Mouse (Mus musculus) myocyte (in vitro differentiated cells): ENCODE measurements around the gene Cacna1d. TPM values are rescaled to one million over a fixed set of nuclear protein-coding genes. Genes with fewer than 3 reads are reported as not detected.

Experiments
- H3K27me3 ChIP-seq: one replicate; pipeline ENCODE4 v1.6.1; 2011; ENCODE audit not compliant: control insufficient read depth, insufficient read depth, insufficient read length
- H3K36me3 ChIP-seq: one replicate; pipeline ENCODE4 v1.6.1; 2011; ENCODE audit not compliant: control insufficient read depth, insufficient read depth
- H3K4me2 ChIP-seq: one replicate; pipeline ENCODE4 v1.6.1; 2011; ENCODE audit warnings: low read depth, control low read depth
- H3K4me3 ChIP-seq: one replicate; pipeline ENCODE4 v1.5.1; 2011; ENCODE audit warnings: mild to moderate bottlenecking, control low read depth, moderate library complexity
- H3K79me2 ChIP-seq: one replicate; pipeline ENCODE4 v1.6.1; 2011; ENCODE audit not compliant: control insufficient read depth, insufficient read depth
- H3ac ChIP-seq: one replicate; pipeline ENCODE4 v1.6.1; 2011; ENCODE audit not compliant: control insufficient read depth, insufficient read length
- CEBPB ChIP-seq: IDR thresholded peaks from 2 replicates; pipeline ENCODE4 v1.6.1; 2011; ENCODE audit warnings: mild to moderate bottlenecking, moderate library complexity; ENCODE audit not compliant: poor library complexity, insufficient read depth, severe bottlenecking
- E2F4 ChIP-seq: IDR thresholded peaks from one replicate; pipeline ENCODE4 v1.6.1; 2011; ENCODE audit warnings: mild to moderate bottlenecking, control low read depth, moderate library complexity; ENCODE audit not compliant: insufficient read depth
- MAX ChIP-seq: IDR thresholded peaks from one replicate; pipeline ENCODE4 v1.6.1; 2011; ENCODE audit warnings: low read depth, mild to moderate bottlenecking, control low read depth
- MYOD1 ChIP-seq, 3 experiments: IDR thresholded peaks; one replicate each; pipeline ENCODE4 v1.6.1; 2011; ENCODE audit warnings: control low read depth in 2 of 3, low read depth in 2 of 3, mild to moderate bottlenecking in 2 of 3, moderate library complexity in 1 of 3; ENCODE audit not compliant: insufficient read length in 2 of 3, control insufficient read depth in 1 of 3
- MYOG ChIP-seq, 3 experiments: IDR thresholded peaks; one replicate each; pipeline ENCODE4 v1.6.1; 2011; ENCODE audit warnings: control low read depth in 2 of 3, low read depth in 2 of 3, mild to moderate bottlenecking in 2 of 3; ENCODE audit not compliant: insufficient read length in 2 of 3, control insufficient read depth in 1 of 3, insufficient read depth in 1 of 3
- POLR2A ChIP-seq: IDR thresholded peaks from one replicate; pipeline ENCODE4 v1.6.1; 2011; ENCODE audit warnings: low read depth, mild to moderate bottlenecking, control low read depth, moderate library complexity; ENCODE audit not compliant: insufficient read length
- POLR2AphosphoS2 ChIP-seq: IDR thresholded peaks from one replicate; pipeline ENCODE4 v1.6.1; 2011; ENCODE audit warnings: low read depth, control low read depth; ENCODE audit not compliant: insufficient read length
- REST ChIP-seq: IDR thresholded peaks from one replicate; pipeline ENCODE4 v1.6.1; 2011; ENCODE audit warnings: mild to moderate bottlenecking, control low read depth, moderate library complexity; ENCODE audit not compliant: insufficient read depth, insufficient read length
- SRF ChIP-seq: IDR thresholded peaks from one replicate; pipeline ENCODE4 v1.6.1; 2011; ENCODE audit warnings: low read depth; ENCODE audit not compliant: control insufficient read depth, insufficient read length
- TCF12 ChIP-seq: IDR thresholded peaks from one replicate; pipeline ENCODE4 v1.6.1; 2011; ENCODE audit warnings: mild to moderate bottlenecking, control low read depth; ENCODE audit not compliant: poor library complexity, insufficient read depth, severe bottlenecking
- TCF3 ChIP-seq: IDR thresholded peaks from one replicate; pipeline ENCODE4 v1.6.1; 2011; ENCODE audit warnings: low read depth, control low read depth; ENCODE audit not compliant: insufficient read length
- USF1 ChIP-seq: IDR thresholded peaks from one replicate; pipeline ENCODE4 v1.6.1; 2011; ENCODE audit warnings: low read depth, mild to moderate bottlenecking, control low read depth, moderate library complexity
- polyA plus RNA-seq: library from polyadenylated mRNA; unstranded; fragments of >200 nt; fragmentation: generic; extraction: Trizol; gene quantifications from one replicate; pipeline ENCODE4 v1.2.1, GENCODE M21; 2012; ENCODE audit warnings: missing spikeins

The Cacna1d gene
- polyA plus RNA-seq, 1 experiment, result not detected

DNA sequence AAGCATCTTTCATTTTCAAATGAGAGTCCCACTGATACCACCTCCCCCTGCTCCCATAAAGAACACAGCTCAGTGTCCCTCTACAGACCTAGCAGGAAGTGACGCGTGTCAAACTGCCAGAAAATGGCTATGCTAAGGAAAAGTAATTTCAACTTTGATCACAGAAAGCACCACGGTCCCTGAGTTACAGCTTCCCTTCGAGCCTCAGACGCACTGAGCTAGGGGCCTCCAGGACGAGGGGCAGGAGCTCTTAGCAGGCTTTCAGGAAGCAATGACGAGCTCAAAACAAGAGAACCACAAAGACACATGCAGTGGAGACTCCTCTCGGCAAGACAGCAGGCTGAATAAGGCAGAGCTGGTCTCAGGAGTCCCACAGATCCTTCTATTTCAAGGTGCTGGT is 243.1 kb downstream of the Cacna1d start:
- H3K27me3 ChIP-seq, result peaks cover 4% of the 10 kb centered on the region
- no peaks in the 10 kb centered on the region for H3K79me2 ChIP-seq

DNA sequence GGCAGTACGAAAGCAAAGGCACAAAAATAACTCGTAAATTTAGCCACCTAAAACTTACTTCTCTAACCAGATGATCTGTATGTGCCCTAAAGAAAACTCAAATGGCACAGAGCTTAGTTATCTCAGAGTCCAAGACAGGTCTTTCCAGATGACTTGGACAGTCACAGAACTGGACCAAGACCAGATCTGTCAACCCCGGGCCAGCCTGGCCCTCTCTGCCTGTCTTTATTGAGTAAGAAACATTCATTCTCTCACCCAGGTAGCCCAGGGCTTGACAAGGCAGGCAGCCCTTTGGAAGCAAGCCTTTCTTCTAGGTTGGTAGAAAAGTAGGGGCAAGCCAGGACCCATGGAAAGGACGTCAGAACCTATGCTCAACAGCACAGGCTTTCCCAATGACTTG is 243.6 kb downstream of the Cacna1d start:
- no peaks in the 10 kb centered on the region for H3K79me2 ChIP-seq

More for the DNA sequence above, 243.1 kb downstream of the Cacna1d start:
- H3K4me3 ChIP-seq, result no peak overlapping the region
- TF ChIP-seq TCF12 (no peak), MYOD1 (IDR thresholded peaks at IDR 0.05; ENCODE audit: control insufficient read depth in 1 of 3, insufficient read length in 2 of 3, low read depth in 2 of 3) (no peak), TCF3 (no peak), MYOG (IDR thresholded peaks at IDR 0.05; ENCODE audit: control insufficient read depth in 1 of 3, insufficient read depth in 1 of 3, insufficient read length in 2 of 3, low read depth in 2 of 3) (no peak), USF1 (no peak), CEBPB (no peak), REST (no peak), E2F4 (no peak), SRF (no peak), MAX (no peak), POLR2AphosphoS2 (no peak), POLR2A (no peak)
- H3K36me3 ChIP-seq, result no peaks in the 10 kb centered on the region
- H3ac ChIP-seq, result no peak overlapping the region
- no peak overlapping the region for H3K4me2 ChIP-seq

DNA sequence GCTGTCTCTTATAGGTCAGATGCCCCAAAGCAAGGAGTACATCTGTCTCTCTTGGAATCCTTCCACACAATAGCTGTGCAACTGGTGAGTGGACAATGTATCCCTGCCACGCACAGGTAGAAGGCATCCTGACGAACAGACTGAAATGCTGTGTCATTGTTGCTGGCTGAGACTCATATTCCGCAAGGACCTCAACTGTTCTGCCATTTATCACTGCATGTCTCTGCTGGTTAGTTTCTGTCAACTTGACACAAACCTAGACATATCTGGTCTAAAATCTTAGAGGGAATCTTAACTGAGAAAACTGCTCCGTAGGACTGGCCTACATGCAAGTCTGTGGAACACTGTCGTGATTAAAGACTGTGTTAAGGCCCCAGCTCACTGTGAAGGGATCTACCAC is 246.5 kb downstream of the Cacna1d start:
- TF ChIP-seq SRF (no peak), MYOG (IDR thresholded peaks at IDR 0.05; ENCODE audit: control insufficient read depth in 1 of 3, insufficient read depth in 1 of 3, insufficient read length in 2 of 3, low read depth in 2 of 3) (no peak), POLR2A (no peak), TCF12 (no peak), POLR2AphosphoS2 (no peak), MAX (no peak), REST (no peak), E2F4 (no peak), TCF3 (no peak), CEBPB (no peak), MYOD1 (IDR thresholded peaks at IDR 0.05; ENCODE audit: control insufficient read depth in 1 of 3, insufficient read length in 2 of 3, low read depth in 2 of 3) (no peak), USF1 (no peak)
- Histone ChIP-seq H3K4me3 (no peak overlapping the region), H3K27me3 (no peaks in the 10 kb centered on the region), H3ac (no peak overlapping the region), H3K36me3 (no peaks in the 10 kb centered on the region), H3K4me2 (no peak overlapping the region), H3K79me2 (no peaks in the 10 kb centered on the region)

More for the DNA sequence above, 243.6 kb downstream of the Cacna1d start:
- no peak overlapping the region for H3K4me2 ChIP-seq
- no peak overlapping the region for H3ac ChIP-seq
- H3K36me3 ChIP-seq, result no peaks in the 10 kb centered on the region
- no peak overlapping the region for H3K4me3 ChIP-seq
- TF ChIP-seq SRF, result no peak
- no peak for TF ChIP-seq POLR2A
- no peak for TF ChIP-seq TCF3
- TF ChIP-seq TCF12, result no peak
- TF ChIP-seq MYOD1 (IDR thresholded peaks at IDR 0.05; ENCODE audit: control insufficient read depth in 1 of 3, insufficient read length in 2 of 3, low read depth in 2 of 3), result no peak
- TF ChIP-seq E2F4, result no peak
- TF ChIP-seq USF1, result no peak
- TF ChIP-seq MAX, result no peak
- TF ChIP-seq MYOG (IDR thresholded peaks at IDR 0.05; ENCODE audit: control insufficient read depth in 1 of 3, insufficient read depth in 1 of 3, insufficient read length in 2 of 3, low read depth in 2 of 3), result no peak
- TF ChIP-seq REST, result no peak
- H3K27me3 ChIP-seq, result peaks cover 4% of the 10 kb centered on the region

DNA sequence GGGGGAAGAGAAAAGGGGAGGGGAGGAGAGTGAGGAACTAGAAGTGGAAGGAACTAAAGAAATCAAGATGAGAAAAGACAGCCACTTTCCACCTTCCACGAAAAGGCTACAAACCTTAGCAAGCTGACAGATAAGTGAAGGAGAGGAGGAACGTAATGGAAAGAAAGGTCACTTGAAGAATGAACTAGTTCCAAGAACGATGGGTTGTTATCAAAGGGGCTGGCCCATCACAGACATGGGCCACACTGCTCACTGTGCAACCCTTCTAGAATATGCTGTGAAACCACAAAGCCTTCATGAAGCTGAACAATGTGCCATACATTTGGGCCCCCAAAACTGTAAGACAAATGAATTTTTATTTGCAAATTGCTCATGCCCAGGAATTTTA is 248.4 kb downstream of the Cacna1d start:
- Histone ChIP-seq H3K79me2 (no peaks in the 10 kb centered on the region), H3ac (no peak overlapping the region), H3K27me3 (peaks cover 4% of the 10 kb centered on the region), H3K4me2 (no peak overlapping the region), H3K36me3 (no peaks in the 10 kb centered on the region), H3K4me3 (no peak overlapping the region)
- TF ChIP-seq POLR2AphosphoS2 (no peak), MYOD1 (IDR thresholded peaks at IDR 0.05; ENCODE audit: control insufficient read depth in 1 of 3, insufficient read length in 2 of 3, low read depth in 2 of 3) (no peak), SRF (no peak), TCF3 (no peak), MAX (no peak), REST (no peak), E2F4 (no peak), MYOG (IDR thresholded peaks at IDR 0.05; ENCODE audit: control insufficient read depth in 1 of 3, insufficient read depth in 1 of 3, insufficient read length in 2 of 3, low read depth in 2 of 3) (no peak), POLR2A (no peak), USF1 (no peak), TCF12 (no peak), CEBPB (no peak)
